Mouse (Mus musculus) kidney, embryonic 16.5 days (tissue): ENCODE data around the gene Zfp52. TPM values are rescaled to one million over a fixed set of nuclear protein-coding genes. Genes with fewer than 3 reads are reported as not detected.

Experiments used
- ATAC-seq: fragments of 200-750 bp; cut with Nextera tagmentation; 2 replicates; pipeline ENCODE4 v1.8.0; 2017; ENCODE audit warnings: moderate TSS enrichment; ENCODE audit not compliant: low FRiP score, low TSS enrichment
- H3K27ac ChIP-seq: fragments of 300-500 bp; sonication (generic); 2 replicates; pipeline ENCODE4 v1.5.1; 2014; ENCODE audit warnings: low read length
- H3K27me3 ChIP-seq: fragments of 300-500 bp; sonication (generic); 2 replicates; pipeline ENCODE4 v1.6.1; 2014; ENCODE audit warnings: low read length, control low read depth, mixed read lengths; ENCODE audit not compliant: insufficient read depth
- H3K36me3 ChIP-seq: fragments of 300-500 bp; sonication (generic); 2 replicates; pipeline ENCODE4 v1.6.1; 2014; ENCODE audit warnings: low read length, control low read depth, mixed read lengths; ENCODE audit not compliant: insufficient read depth
- H3K4me1 ChIP-seq: fragments of 300-500 bp; sonication (generic); 2 replicates; pipeline ENCODE4 v1.6.1; 2014; ENCODE audit warnings: low read length, control low read depth, mixed read lengths; ENCODE audit not compliant: insufficient read depth
- H3K4me2 ChIP-seq: fragments of 300-500 bp; sonication (generic); replicated peaks from 2 replicates; pipeline ENCODE4 v1.6.1; 2014; ENCODE audit warnings: low read depth, low read length
- H3K4me3 ChIP-seq: fragments of 300-500 bp; sonication (generic); 2 replicates; pipeline ENCODE4 v1.5.1; 2014; ENCODE audit warnings: mild to moderate bottlenecking, low read length
- H3K9ac ChIP-seq: fragments of 300-500 bp; sonication (generic); replicated peaks from 2 replicates; pipeline ENCODE4 v1.6.1; 2014; ENCODE audit warnings: low read length
- H3K9me3 ChIP-seq: fragments of 300-500 bp; sonication (generic); 2 replicates; pipeline ENCODE4 v1.6.1; 2016; ENCODE audit warnings: low read length, control low read depth
- WGBS: fragments of 180-500 bp; shearing (Covaris S2); extraction: QIAGEN DNeasy Blood & Tissue Kit; methylation state at CpG from one replicate; pipeline ENCODE4 v1.1.7; 2014; 5-methylcytosine and 5-hydroxymethylcytosine counted together
- polyA plus RNA-seq: library from polyadenylated mRNA; unstranded; fragments of >200 nt; fragmentation: Nextera tagmentation; extraction: Ambion mirVana; gene quantifications from 2 replicates; pipeline ENCODE4 v1.2.1, GENCODE M21; 2015

Gene Zfp52
- polyA plus RNA-seq, 1 experiment from 2014 or later: 5.2 TPM

DNA sequence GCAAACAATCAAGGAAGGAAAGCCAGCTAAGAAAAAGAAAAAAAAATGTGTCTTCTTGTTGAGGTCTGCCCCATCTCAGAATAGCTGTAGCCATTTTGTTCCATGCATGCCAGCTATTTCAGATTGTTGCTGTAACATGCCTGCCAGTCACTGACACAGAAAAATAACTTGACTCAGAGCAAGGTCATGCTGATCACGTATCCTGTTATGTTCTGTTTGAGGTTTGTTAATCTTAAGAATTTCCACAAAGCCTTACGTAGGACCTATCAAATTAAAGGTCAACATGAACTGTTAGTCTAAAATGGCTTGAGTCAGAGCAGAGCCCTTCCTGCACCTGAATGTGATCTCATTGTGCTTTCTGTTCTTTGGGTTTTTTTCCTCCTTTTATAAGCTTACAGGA lies 1.3 kb downstream of the Zfp52 start:
- no peak overlapping the region for H3K9ac ChIP-seq
- no peak overlapping the region for H3K4me2 ChIP-seq
- H3K4me1 ChIP-seq: peaks cover 19% of the 10 kb centered on the region
- 52% methylated on average over 2 of the region's 2 CpGs for WGBS
- ATAC-seq: no peak
- no peak overlapping the region for H3K27ac ChIP-seq
- no peaks in the 10 kb centered on the region for H3K36me3 ChIP-seq
- H3K9me3 ChIP-seq: no peaks in the 10 kb centered on the region
- no peak overlapping the region for H3K4me3 ChIP-seq
- no peaks in the 10 kb centered on the region for H3K27me3 ChIP-seq

GRCm38 (mm10) chr17:21557831-21558230 lies 22.5 kb downstream of the Zfp52 start:
- Histone ChIP-seq H3K9me3 (no peaks in the 10 kb centered on the region), H3K4me1 (no peaks in the 10 kb centered on the region), H3K4me2 (no peak overlapping the region), H3K36me3 (peaks cover 7% of the 10 kb centered on the region), H3K9ac (no peak overlapping the region), H3K27me3 (no peaks in the 10 kb centered on the region), H3K27ac (no peak overlapping the region), H3K4me3 (no peak overlapping the region)
- no peak for ATAC-seq
- WGBS: 93% methylated on average over 2 of the region's 2 CpGs

DNA sequence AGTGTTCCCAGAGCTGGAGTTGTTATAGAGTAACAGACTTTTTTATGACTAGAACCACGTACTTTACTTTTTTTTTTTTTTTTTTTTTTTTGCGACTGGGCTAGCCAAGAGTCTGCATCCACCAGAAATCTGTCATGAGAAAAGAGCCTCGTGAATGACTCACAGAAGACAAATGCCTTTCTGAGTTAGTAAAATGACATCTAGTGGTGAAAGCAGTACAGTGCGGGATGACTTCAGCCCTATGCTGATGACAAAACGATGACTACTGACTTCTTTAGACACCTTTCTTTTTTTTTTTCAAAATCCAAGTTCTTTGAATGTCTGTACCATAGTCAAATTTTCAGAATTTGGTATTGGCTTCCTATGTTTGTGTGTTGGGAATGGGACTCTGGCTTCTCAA lies 30.9 kb downstream of the Zfp52 start:
- Histone ChIP-seq H3K36me3 (peaks cover 4% of the 10 kb centered on the region; the same call in 1 of the 2 replicates), H3K27me3 (no peaks in the 10 kb centered on the region), H3K4me2 (peak overlapping the region; percentile 65), H3K27ac (peak overlapping the region; percentile 94), H3K9me3 (no peaks in the 10 kb centered on the region), H3K9ac (peak overlapping the region; percentile 79), H3K4me1 (peaks cover 16% of the 10 kb centered on the region), H3K4me3 (peak overlapping the region; percentile 70)
- 3% methylated on average over 5 of the region's 5 CpGs for WGBS
- ATAC-seq: peak; percentile 76

DNA sequence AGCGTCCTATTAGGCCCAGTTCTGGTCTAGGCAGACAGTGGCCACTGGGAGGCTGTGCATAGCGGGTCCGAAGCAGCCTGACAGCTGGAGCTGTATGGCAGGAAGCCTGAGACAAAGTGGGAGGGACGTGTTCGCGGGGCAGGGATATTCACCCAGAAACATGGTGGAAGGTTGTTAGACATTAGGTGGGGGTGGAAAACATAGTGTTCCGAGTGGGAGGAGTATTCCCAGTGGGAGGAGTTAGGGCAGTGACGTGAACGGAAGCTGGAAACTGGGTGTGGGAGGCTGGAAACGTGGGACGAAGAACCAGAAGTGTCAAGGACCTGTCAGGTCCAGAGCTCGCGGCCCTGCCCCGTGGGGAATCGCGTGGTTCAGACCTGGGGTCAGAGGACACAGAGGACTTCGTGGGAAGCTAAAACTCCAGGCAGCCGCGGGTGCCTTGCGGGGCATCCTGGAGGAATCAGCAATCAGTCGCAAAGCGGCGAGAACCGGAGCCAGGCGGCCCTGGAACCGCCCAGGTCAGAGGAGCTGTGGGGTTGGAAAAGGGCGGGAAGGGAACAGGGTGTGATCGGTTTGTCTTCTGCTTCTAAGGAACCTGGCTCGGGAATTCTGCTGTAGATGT lies 31.5 kb downstream of the Zfp52 start, which contains the start of gene Zfp948:
TSS of gene Zfp948 (plus strand) at position 281 of the 622 bp plus-strand sequence.
- peak within 1 kb of the TSS; percentile 70 for H3K4me3 ChIP-seq
- WGBS: 0% methylated on average over 29 of the region's 29 CpGs
- peaks cover 16% of the 10 kb centered on the region for H3K4me1 ChIP-seq
- H3K27ac ChIP-seq: peak within 1 kb of the TSS; percentile 94
- H3K9ac ChIP-seq: peak within 1 kb of the TSS; percentile 79
- H3K9me3 ChIP-seq: no peaks in the 10 kb centered on the region
- peak; percentile 98 for ATAC-seq
- H3K4me2 ChIP-seq: peak within 1 kb of the TSS; percentile 65
- H3K27me3 ChIP-seq: no peaks in the 10 kb centered on the region
- peaks cover 4% of the 10 kb centered on the region; the same call in 1 of the 2 replicates for H3K36me3 ChIP-seq

DNA sequence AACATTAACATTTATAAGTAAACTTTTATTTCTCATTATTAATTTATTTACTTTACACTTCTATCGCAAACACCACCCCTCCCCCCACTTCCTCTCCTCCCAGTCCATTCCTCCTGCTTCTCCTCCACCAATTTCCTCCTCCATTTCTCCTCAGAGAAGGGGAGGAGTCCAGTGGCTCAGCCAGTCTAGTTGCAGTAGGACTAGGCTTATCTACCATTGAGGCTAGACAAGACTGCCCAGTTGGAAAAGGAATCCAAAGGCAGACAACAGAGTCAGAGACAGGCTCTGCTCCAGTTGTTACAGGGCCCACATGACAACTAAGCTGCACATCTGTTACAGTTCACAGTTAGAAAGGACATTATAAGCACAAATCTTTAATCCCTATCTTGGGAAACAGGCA lies 32.4 kb downstream of the Zfp52 start:
- H3K27me3 ChIP-seq: no peaks in the 10 kb centered on the region
- ATAC-seq: peak; percentile 61; the same call in 1 of the 2 replicates
- H3K27ac ChIP-seq: 0 out of 2 replicates have a peak overlapping the region, but pooled peaks have one; percentile 44
- H3K4me2 ChIP-seq: peak overlapping the region; percentile 58
- no peaks in the 10 kb centered on the region for H3K9me3 ChIP-seq
- peak overlapping the region; percentile 7; the same call in 1 of the 2 replicates for H3K9ac ChIP-seq
- H3K4me1 ChIP-seq: peaks cover 16% of the 10 kb centered on the region
- whole genome bisulfite sequencing: 27% methylated on average over 1 of the region's 1 CpGs
- peak overlapping the region; percentile 43 for H3K4me3 ChIP-seq
- peaks cover 7% of the 10 kb centered on the region; the same call in 1 of the 2 replicates for H3K36me3 ChIP-seq

GRCm38 (mm10) chr17:21579080-21579479 lies 43.7 kb downstream of the Zfp52 start:
- H3K27ac ChIP-seq: no peak overlapping the region
- H3K36me3 ChIP-seq: peaks cover 26% of the 10 kb centered on the region
- no peak overlapping the region for H3K4me2 ChIP-seq
- no peaks in the 10 kb centered on the region for H3K9me3 ChIP-seq
- H3K27me3 ChIP-seq: no peaks in the 10 kb centered on the region
- H3K9ac ChIP-seq: no peak overlapping the region
- no peaks in the 10 kb centered on the region for H3K4me1 ChIP-seq
- no peak for ATAC-seq
- WGBS: 93% methylated on average over 1 of the region's 1 CpGs
- no peak overlapping the region for H3K4me3 ChIP-seq

DNA sequence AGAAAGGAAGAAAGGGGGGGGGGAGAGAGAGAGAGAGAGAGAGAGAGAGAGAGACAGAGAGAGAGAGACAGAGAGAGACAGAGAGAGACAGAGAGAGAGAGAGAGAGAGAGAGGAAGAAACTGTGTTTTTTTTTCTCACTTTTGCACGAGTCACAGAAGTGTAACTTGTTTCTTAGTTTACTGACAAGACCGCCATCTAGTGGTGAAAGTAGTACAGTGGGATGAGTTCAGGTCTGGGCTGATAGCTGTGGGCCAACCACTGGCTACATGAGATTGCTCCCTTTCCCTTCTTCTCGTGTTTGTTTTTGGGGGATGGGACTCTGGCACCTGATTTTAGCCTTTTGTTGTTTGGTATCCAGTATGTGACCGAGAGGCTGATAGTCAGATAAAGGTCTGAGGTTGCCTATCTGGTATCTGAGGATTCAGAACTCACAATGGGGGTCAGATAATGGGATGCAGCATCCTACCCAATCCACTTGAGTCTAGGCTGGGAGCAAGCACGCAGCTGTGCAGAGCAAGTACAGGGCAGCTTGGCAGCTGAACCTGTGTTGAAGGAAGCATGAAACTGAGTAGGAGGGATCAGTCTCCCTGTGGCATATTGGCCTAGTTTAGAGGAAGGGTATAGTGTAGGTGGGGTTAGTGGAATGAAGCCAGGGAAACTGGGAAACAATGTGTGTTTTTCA lies 44.3 kb downstream of the Zfp52 start:
- peak; percentile 77; the same call in 1 of the 2 replicates for ATAC-seq
- WGBS: 32% methylated on average over 5 of the region's 5 CpGs
- no peaks in the 10 kb centered on the region for H3K27me3 ChIP-seq
- peaks cover 25% of the 10 kb centered on the region for H3K36me3 ChIP-seq
- H3K4me2 ChIP-seq: no peak overlapping the region
- H3K9me3 ChIP-seq: no peaks in the 10 kb centered on the region
- H3K27ac ChIP-seq: no peak overlapping the region
- H3K9ac ChIP-seq: no peak overlapping the region
- no peak overlapping the region for H3K4me3 ChIP-seq
- H3K4me1 ChIP-seq: no peaks in the 10 kb centered on the region

DNA sequence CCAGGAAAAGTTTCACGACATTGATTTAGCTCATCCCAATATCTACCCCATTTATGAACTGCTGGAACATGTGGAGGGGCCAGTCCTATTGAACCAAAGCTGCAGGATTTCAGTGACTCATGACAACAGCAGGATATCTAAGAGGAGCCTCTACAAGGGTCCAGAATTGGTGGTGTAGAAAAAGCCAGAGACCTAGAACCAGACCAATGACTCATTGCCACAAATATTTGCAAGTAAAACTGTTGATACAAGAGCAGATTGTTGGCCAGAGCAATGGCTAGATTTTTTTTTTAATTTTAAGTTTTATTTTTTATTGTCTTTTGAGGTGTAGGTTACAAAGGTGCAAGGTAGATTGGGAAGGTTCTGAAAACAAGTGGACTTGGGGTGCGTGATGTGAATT lies 50.2 kb downstream of the Zfp52 start:
- no peaks in the 10 kb centered on the region for H3K4me1 ChIP-seq
- no peaks in the 10 kb centered on the region for H3K27me3 ChIP-seq
- 0 out of 2 replicates have a peak, but pooled peaks cover 2% of the 10 kb centered on the region for H3K9me3 ChIP-seq
- peaks cover 48% of the 10 kb centered on the region for H3K36me3 ChIP-seq
- no peak overlapping the region for H3K27ac ChIP-seq
- no peak overlapping the region for H3K9ac ChIP-seq
- no peak for ATAC-seq
- WGBS: 95% methylated on average over 2 of the region's 2 CpGs
- no peak overlapping the region for H3K4me3 ChIP-seq
- H3K4me2 ChIP-seq: no peak overlapping the region
